Mouse (Mus musculus): ENCODE data around the gene Ltbp4. TPM values are rescaled to one million over a fixed set of nuclear protein-coding genes. Genes with fewer than 3 reads are reported as not detected.

Gene Ltbp4
- polyA plus RNA-seq, 1 experiment from 2014 or later, result 5.8 TPM

- Histone ChIP-seq H3K36me3 (ENCODE audit: control insufficient read depth, insufficient read depth, low read length) (no peaks in the 10 kb centered on the region), H3K27me3 (ENCODE audit: control insufficient read depth, insufficient read depth, low read length) (peaks cover 90% of the 10 kb centered on the region), H3K9me3 (ENCODE audit: control insufficient read depth, low read length) (no peaks in the 10 kb centered on the region), H3K9ac (ENCODE audit: low read length) (no peak overlapping the region), H3K4me3 (ENCODE audit: low read depth, low read length) (no peak overlapping the region), H3K27ac (ENCODE audit: low read depth, low read length) (no peak overlapping the region), H3K4me2 (no peak overlapping the region), H3K4me1 (ENCODE audit: control insufficient read depth, insufficient read depth, low read length) (peaks cover 43% of the 10 kb centered on the region)
- ATAC-seq (ENCODE audit: low FRiP score), result no peak
- WGBS, result 8% methylated on average over 8 of the region's 8 CpGs
- DNase-seq (ENCODE audit: low spot score, missing footprints), result no peak
Observed at GRCm38 (mm10) chr7:27331854-27332253, 5.6 kb downstream of the Ltbp4 start.

GRCm38 (mm10) chr7:27331541-27331851 is 6.0 kb downstream of the Ltbp4 start:
- peak; percentile 93 for DNase-seq (ENCODE audit: low spot score, missing footprints)
- 3% methylated on average over 8 of the region's 8 CpGs for WGBS
- H3K27me3 ChIP-seq (ENCODE audit: control insufficient read depth, insufficient read depth, low read length), result peaks cover 92% of the 10 kb centered on the region
- ATAC-seq (ENCODE audit: low FRiP score), result no peak
- peaks cover 40% of the 10 kb centered on the region for H3K4me1 ChIP-seq (ENCODE audit: control insufficient read depth, insufficient read depth, low read length)
- no peaks in the 10 kb centered on the region for H3K36me3 ChIP-seq (ENCODE audit: control insufficient read depth, insufficient read depth, low read length)
- H3K4me2 ChIP-seq, result no peak overlapping the region; the same call in 1 of the 2 replicates
- no peak overlapping the region for H3K4me3 ChIP-seq (ENCODE audit: low read depth, low read length)
- H3K9me3 ChIP-seq (ENCODE audit: control insufficient read depth, low read length), result no peaks in the 10 kb centered on the region
- H3K27ac ChIP-seq (ENCODE audit: low read depth, low read length), result no peak overlapping the region
- no peak overlapping the region for H3K9ac ChIP-seq (ENCODE audit: low read length)

- peak; percentile 5; the same call in 1 of the 2 replicates for ATAC-seq (ENCODE audit: low FRiP score)
- Histone ChIP-seq H3K4me1 (ENCODE audit: control insufficient read depth, insufficient read depth, low read length) (peaks cover 37% of the 10 kb centered on the region), H3K4me3 (ENCODE audit: low read depth, low read length) (peak overlapping the region; percentile 32), H3K27me3 (ENCODE audit: control insufficient read depth, insufficient read depth, low read length) (peaks cover 97% of the 10 kb centered on the region), H3K36me3 (ENCODE audit: control insufficient read depth, insufficient read depth, low read length) (no peaks in the 10 kb centered on the region), H3K9ac (ENCODE audit: low read length) (no peak overlapping the region), H3K9me3 (ENCODE audit: control insufficient read depth, low read length) (no peaks in the 10 kb centered on the region), H3K27ac (ENCODE audit: low read depth, low read length) (no peak overlapping the region), H3K4me2 (peak overlapping the region; percentile 52)
- peak; percentile 94 for DNase-seq (ENCODE audit: low spot score, missing footprints)
- under 1% methylated on average over 39 of the region's 39 CpGs for WGBS
Observed at GRCm38 (mm10) chr7:27330709-27331540, 6.6 kb downstream of the Ltbp4 start.

- no peak overlapping the region for H3K9ac ChIP-seq (ENCODE audit: low read length)
- H3K4me3 ChIP-seq (ENCODE audit: low read depth, low read length), result no peak overlapping the region
- H3K4me1 ChIP-seq (ENCODE audit: control insufficient read depth, insufficient read depth, low read length), result peaks cover 37% of the 10 kb centered on the region
- no peak for ATAC-seq (ENCODE audit: low FRiP score)
- no peak overlapping the region for H3K27ac ChIP-seq (ENCODE audit: low read depth, low read length)
- H3K9me3 ChIP-seq (ENCODE audit: control insufficient read depth, low read length), result no peaks in the 10 kb centered on the region
- peaks cover 96% of the 10 kb centered on the region for H3K27me3 ChIP-seq (ENCODE audit: control insufficient read depth, insufficient read depth, low read length)
- 28% methylated on average over 17 of the region's 17 CpGs for WGBS
- H3K36me3 ChIP-seq (ENCODE audit: control insufficient read depth, insufficient read depth, low read length), result no peaks in the 10 kb centered on the region
- no peak overlapping the region; the same call in 1 of the 2 replicates for H3K4me2 ChIP-seq
- no peak for DNase-seq (ENCODE audit: low spot score, missing footprints)
Observed at GRCm38 (mm10) chr7:27329981-27330380, 7.5 kb downstream of the Ltbp4 start.

GRCm38 (mm10) chr7:27329326-27329947 is 8.1 kb downstream of the Ltbp4 start:
- 5% methylated on average over 45 of the region's 45 CpGs for WGBS
- Histone ChIP-seq H3K9ac (ENCODE audit: low read length) (no peak overlapping the region), H3K4me1 (ENCODE audit: control insufficient read depth, insufficient read depth, low read length) (peaks cover 33% of the 10 kb centered on the region), H3K4me2 (peak overlapping the region; percentile 39), H3K9me3 (ENCODE audit: control insufficient read depth, low read length) (no peaks in the 10 kb centered on the region), H3K27me3 (ENCODE audit: control insufficient read depth, insufficient read depth, low read length) (peaks cover 93% of the 10 kb centered on the region), H3K4me3 (ENCODE audit: low read depth, low read length) (no peak overlapping the region), H3K36me3 (ENCODE audit: control insufficient read depth, insufficient read depth, low read length) (no peaks in the 10 kb centered on the region), H3K27ac (ENCODE audit: low read depth, low read length) (no peak overlapping the region)
- ATAC-seq (ENCODE audit: low FRiP score) (peak; percentile 41), DNase-seq (ENCODE audit: low spot score, missing footprints) (peak; percentile 99)

- Histone ChIP-seq H3K36me3 (ENCODE audit: control insufficient read depth, insufficient read depth, low read length) (no peaks in the 10 kb centered on the region), H3K4me1 (ENCODE audit: control insufficient read depth, insufficient read depth, low read length) (peaks cover 25% of the 10 kb centered on the region), H3K9me3 (ENCODE audit: control insufficient read depth, low read length) (no peaks in the 10 kb centered on the region), H3K4me3 (ENCODE audit: low read depth, low read length) (no peak overlapping the region), H3K4me2 (no peak overlapping the region), H3K27ac (ENCODE audit: low read depth, low read length) (no peak overlapping the region), H3K9ac (ENCODE audit: low read length) (no peak overlapping the region), H3K27me3 (ENCODE audit: control insufficient read depth, insufficient read depth, low read length) (peaks cover 88% of the 10 kb centered on the region)
- WGBS, result 29% methylated on average over 16 of the region's 16 CpGs
- ATAC-seq (ENCODE audit: low FRiP score) (no peak), DNase-seq (ENCODE audit: low spot score, missing footprints) (no peak)
Observed at GRCm38 (mm10) chr7:27328648-27329047, 8.8 kb downstream of the Ltbp4 start.

GRCm38 (mm10) chr7:27328161-27328560 is 9.3 kb downstream of the Ltbp4 start:
- 81% methylated on average over 11 of the region's 11 CpGs for WGBS
- H3K4me3 ChIP-seq (ENCODE audit: low read depth, low read length), result no peak overlapping the region
- H3K36me3 ChIP-seq (ENCODE audit: control insufficient read depth, insufficient read depth, low read length), result no peaks in the 10 kb centered on the region
- no peak for ATAC-seq (ENCODE audit: low FRiP score)
- H3K27me3 ChIP-seq (ENCODE audit: control insufficient read depth, insufficient read depth, low read length), result peaks cover 83% of the 10 kb centered on the region
- H3K9ac ChIP-seq (ENCODE audit: low read length), result no peak overlapping the region
- H3K9me3 ChIP-seq (ENCODE audit: control insufficient read depth, low read length), result no peaks in the 10 kb centered on the region
- no peak for DNase-seq (ENCODE audit: low spot score, missing footprints)
- H3K4me2 ChIP-seq, result no peak overlapping the region
- peaks cover 21% of the 10 kb centered on the region for H3K4me1 ChIP-seq (ENCODE audit: control insufficient read depth, insufficient read depth, low read length)
- H3K27ac ChIP-seq (ENCODE audit: low read depth, low read length), result no peak overlapping the region

- 90% methylated on average over 8 of the region's 8 CpGs for WGBS
- H3K36me3 ChIP-seq (ENCODE audit: control insufficient read depth, insufficient read depth, low read length), result no peaks in the 10 kb centered on the region
- H3K4me1 ChIP-seq (ENCODE audit: control insufficient read depth, insufficient read depth, low read length), result peaks cover 14% of the 10 kb centered on the region
Observed at GRCm38 (mm10) chr7:27327500-27327899, 10.0 kb downstream of the Ltbp4 start.

More at GRCm38 (mm10) chr7:27327500-27327899, 10.0 kb downstream of the Ltbp4 start:
- Histone ChIP-seq H3K4me2 (no peak overlapping the region), H3K27ac (ENCODE audit: low read depth, low read length) (no peak overlapping the region), H3K9ac (ENCODE audit: low read length) (no peak overlapping the region), H3K9me3 (ENCODE audit: control insufficient read depth, low read length) (no peaks in the 10 kb centered on the region), H3K27me3 (ENCODE audit: control insufficient read depth, insufficient read depth, low read length) (peaks cover 78% of the 10 kb centered on the region), H3K4me3 (ENCODE audit: low read depth, low read length) (no peak overlapping the region)
- DNase-seq (ENCODE audit: low spot score, missing footprints), result no peak
- ATAC-seq (ENCODE audit: low FRiP score), result no peak

Measured in midbrain, embryonic 11.5 days (tissue).